Mouse (Mus musculus) forebrain, postnatal 0 days (tissue): ENCODE measurements around the gene Psma7. TPM values are rescaled to one million over a fixed set of nuclear protein-coding genes. Genes with fewer than 3 reads are reported as not detected.
A peak's percentile ranks its signal among the peaks of the same experiment; 100 is the strongest.

ENCODE experiments used
- ATAC-seq: fragments of 200-750 bp; cut with Nextera tagmentation; 2 replicates; pipeline ENCODE4 v1.8.0; 2017; ENCODE audit warnings: mild to moderate bottlenecking, moderate library complexity
- DNase-seq: peaks from one replicate; pipeline ENCODE4 v3.0.0-alpha.2; 2015
- H3K27ac ChIP-seq: fragments of 300-500 bp; sonication (generic); 2 replicates; pipeline ENCODE4 v1.5.1; 2014; ENCODE audit warnings: low read depth, mild to moderate bottlenecking, antibody characterized with exemption, low read length, moderate library complexity, mixed read lengths
- H3K27me3 ChIP-seq: fragments of 300-500 bp; sonication (generic); 2 replicates; pipeline ENCODE4 v1.6.1; 2014; ENCODE audit warnings: mild to moderate bottlenecking, low read length, mixed read lengths; ENCODE audit not compliant: insufficient read depth
- H3K36me3 ChIP-seq: fragments of 300-500 bp; sonication (generic); 2 replicates; pipeline ENCODE4 v1.6.1; 2014; ENCODE audit warnings: mild to moderate bottlenecking, moderate library complexity; ENCODE audit not compliant: insufficient read depth
- H3K4me1 ChIP-seq: fragments of 300-500 bp; sonication (generic); 2 replicates; pipeline ENCODE4 v1.6.1; 2014; ENCODE audit warnings: antibody characterized with exemption; ENCODE audit not compliant: insufficient read depth
- H3K4me2 ChIP-seq: fragments of 300-500 bp; sonication (generic); 2 replicates; pipeline ENCODE4 v1.6.1; 2014; ENCODE audit warnings: low read depth, mild to moderate bottlenecking, moderate library complexity
- H3K4me3 ChIP-seq: fragments of 300-500 bp; sonication (generic); 2 replicates; pipeline ENCODE4 v1.5.1; 2014; ENCODE audit warnings: low read depth, low read length, mixed read lengths
- H3K9ac ChIP-seq: fragments of 300-500 bp; sonication (generic); 2 replicates; pipeline ENCODE4 v1.6.1; 2014; ENCODE audit warnings: mild to moderate bottlenecking
- H3K9me3 ChIP-seq: fragments of 300-500 bp; sonication (generic); 2 replicates; pipeline ENCODE4 v1.6.1; 2016; ENCODE audit warnings: low read length
- CTCF ChIP-seq: sonication (generic); IDR thresholded peaks from 2 replicates; pipeline ENCODE4 v1.5.1; 2016; ENCODE audit warnings: antibody characterized with exemption, control low read depth, low read depth
- WGBS: fragments of 180-500 bp; shearing (Covaris S2); extraction: QIAGEN DNeasy Blood & Tissue Kit; methylation state at CpG from one replicate; pipeline ENCODE4 v1.1.7; 2014; 5-methylcytosine and 5-hydroxymethylcytosine counted together
- polyA plus RNA-seq: library from polyadenylated mRNA; unstranded; fragments of >200 nt; fragmentation: Nextera tagmentation; extraction: Ambion mirVana; gene quantifications from 2 replicates; pipeline ENCODE4 v1.2.1, GENCODE M21; 2015
- total RNA-seq: library from RNA; depleted of rRNA; stranded (reverse); fragments of >200 nt; gene quantifications from 2 replicates; pipeline ENCODE4 v1.2.3, GENCODE M21; 2014

Gene Psma7
- total and polyA plus RNA-seq, 2 experiments from 2014 or later: 301 to 581 TPM

DNA sequence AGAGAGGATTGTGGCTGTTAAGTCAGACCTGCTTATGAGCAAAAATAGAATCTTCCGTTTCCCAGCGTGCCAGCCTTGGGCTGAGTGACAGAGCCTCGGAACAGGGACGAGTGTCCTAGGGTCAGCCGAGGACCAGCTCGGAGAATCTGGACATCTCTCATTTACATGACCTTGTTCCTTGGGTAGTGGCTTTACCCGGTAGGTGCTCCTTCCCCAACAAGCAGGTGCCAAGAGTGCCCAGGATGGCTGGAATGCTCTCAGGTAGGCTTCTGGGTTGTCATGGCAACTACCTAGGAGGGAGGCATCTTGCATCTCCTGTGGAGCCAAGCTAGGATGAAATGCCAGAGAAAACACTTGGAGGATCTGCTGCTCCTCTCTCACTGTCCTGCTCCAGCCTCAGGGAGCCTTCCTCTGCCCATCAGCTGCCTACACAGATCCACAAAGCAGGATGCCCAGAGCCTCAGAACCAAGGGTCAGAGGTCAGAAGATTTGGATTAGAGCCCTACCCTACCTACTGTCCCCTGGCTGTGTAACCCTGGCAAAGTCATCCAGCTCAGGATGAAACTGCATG is 22.1 kb downstream of the Psma7 start:
- no peaks in the 10 kb centered on the region for H3K36me3 ChIP-seq
- H3K4me2 ChIP-seq: no peak overlapping the region
- DNase-seq (peak; percentile 47), ATAC-seq (no peak)
- H3K27ac ChIP-seq: 0 out of 2 replicates have a peak overlapping the region, but pooled peaks have one; percentile 5
- peaks cover 13% of the 10 kb centered on the region for H3K27me3 ChIP-seq
- TF ChIP-seq CTCF: no peak
- H3K9ac ChIP-seq: no peak overlapping the region
- no peak overlapping the region for H3K4me3 ChIP-seq
- H3K9me3 ChIP-seq: no peaks in the 10 kb centered on the region
- 70% methylated on average over 7 of the region's 7 CpGs for WGBS
- no peaks in the 10 kb centered on the region for H3K4me1 ChIP-seq

DNA sequence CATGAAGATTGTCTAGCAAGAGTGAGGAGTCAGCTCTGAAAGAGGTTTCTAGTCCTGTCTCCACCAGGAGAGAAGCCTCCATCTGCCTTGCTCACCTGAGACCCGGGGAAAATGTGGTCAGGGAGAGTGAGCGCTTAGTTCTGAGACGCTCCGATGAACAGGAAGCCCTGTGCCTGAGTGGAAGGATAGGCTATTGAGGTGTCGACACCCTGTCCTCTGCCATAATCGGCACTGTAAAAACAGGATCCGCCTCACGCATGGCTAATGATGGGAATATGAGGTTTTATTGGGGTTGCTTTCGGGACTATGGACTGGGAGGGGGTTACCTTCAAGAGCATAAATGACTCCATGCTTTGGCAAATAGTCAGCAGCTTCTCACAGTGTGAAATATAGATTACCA is 23.7 kb downstream of the Psma7 start:
- Histone ChIP-seq H3K4me1 (no peaks in the 10 kb centered on the region), H3K4me2 (no peak overlapping the region), H3K4me3 (no peak overlapping the region), H3K9ac (no peak overlapping the region), H3K27me3 (peaks cover 13% of the 10 kb centered on the region), H3K36me3 (no peaks in the 10 kb centered on the region), H3K27ac (no peak overlapping the region), H3K9me3 (no peaks in the 10 kb centered on the region)
- no peak for ATAC-seq
- no peak for TF ChIP-seq CTCF
- DNase-seq: no peak
- 81% methylated on average over 9 of the region's 9 CpGs for WGBS

DNA sequence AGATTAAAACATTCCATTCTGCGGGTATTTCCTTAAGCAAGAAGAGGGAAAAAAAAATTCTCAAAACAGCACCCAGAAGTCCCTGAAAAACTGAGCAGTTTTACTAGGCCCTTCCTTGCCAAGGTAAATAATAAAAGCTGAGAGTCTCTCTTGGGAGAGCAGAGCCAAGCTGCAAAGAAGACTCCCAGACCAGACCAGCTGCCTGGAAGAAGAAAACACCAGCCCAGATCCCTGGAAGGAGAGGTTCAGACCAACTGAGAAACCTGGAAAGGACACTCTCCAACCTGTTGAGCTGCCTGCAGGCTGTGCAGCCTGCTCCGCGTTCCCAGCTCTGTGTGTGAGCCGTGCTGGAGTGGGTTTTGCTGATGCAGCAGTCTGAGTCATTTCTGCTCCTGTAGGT is 24.6 kb downstream of the Psma7 start:
- Histone ChIP-seq H3K4me2 (no peak overlapping the region), H3K4me3 (no peak overlapping the region), H3K9me3 (no peaks in the 10 kb centered on the region), H3K27me3 (peaks cover 9% of the 10 kb centered on the region), H3K36me3 (no peaks in the 10 kb centered on the region), H3K27ac (no peak overlapping the region), H3K4me1 (no peaks in the 10 kb centered on the region), H3K9ac (no peak overlapping the region)
- no peak for TF ChIP-seq CTCF
- 68% methylated on average over 4 of the region's 4 CpGs for WGBS
- DNase-seq (no peak), ATAC-seq (no peak)

DNA sequence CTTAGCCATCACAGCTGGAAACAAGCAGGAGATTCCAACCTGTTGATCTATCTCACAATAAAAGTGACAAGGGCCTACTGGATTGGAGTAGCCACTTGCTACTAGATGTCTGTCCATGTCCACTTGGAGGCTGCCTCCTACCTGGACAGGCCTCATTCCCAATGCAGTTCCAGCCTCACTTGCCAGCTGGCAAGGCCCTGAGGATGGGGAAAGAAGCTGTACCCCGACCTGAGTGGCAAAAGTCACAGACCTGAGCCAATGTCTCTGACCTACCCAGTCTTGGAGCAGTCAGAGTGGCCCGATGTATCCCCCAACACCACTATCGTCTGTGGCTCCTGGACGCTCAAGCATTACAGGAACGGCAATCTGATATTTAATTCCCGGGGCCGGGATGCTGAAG is 28.5 kb downstream of the Psma7 start:
- H3K36me3 ChIP-seq: no peaks in the 10 kb centered on the region
- TF ChIP-seq CTCF: no peak
- 94% methylated on average over 7 of the region's 7 CpGs for WGBS
- no peak overlapping the region for H3K4me2 ChIP-seq
- no peak overlapping the region for H3K9ac ChIP-seq
- H3K4me3 ChIP-seq: no peak overlapping the region
- H3K27me3 ChIP-seq: no peaks in the 10 kb centered on the region
- no peaks in the 10 kb centered on the region for H3K9me3 ChIP-seq
- no peak overlapping the region for H3K27ac ChIP-seq
- no peaks in the 10 kb centered on the region for H3K4me1 ChIP-seq
- ATAC-seq (no peak), DNase-seq (no peak)

DNA sequence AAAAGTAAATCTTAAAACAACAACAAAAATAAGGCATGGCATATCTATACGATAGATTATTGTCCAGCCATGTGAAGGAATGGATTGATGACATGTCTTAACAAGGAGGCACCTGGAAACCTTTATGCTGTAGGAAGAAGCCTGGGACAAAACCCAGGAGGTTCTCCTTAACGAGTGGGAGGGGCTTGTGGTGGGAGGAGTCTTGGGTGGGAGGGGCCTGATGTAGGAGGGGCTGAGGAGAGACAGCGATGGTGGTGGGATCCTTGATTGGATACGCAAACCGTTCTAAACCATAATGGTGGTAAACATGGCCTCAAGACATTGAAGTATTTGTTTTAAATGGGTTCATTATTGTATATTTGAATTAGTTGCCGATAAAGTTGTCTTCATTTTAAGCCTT is 30.9 kb downstream of the Psma7 start:
- H3K4me1 ChIP-seq: no peaks in the 10 kb centered on the region
- H3K27ac ChIP-seq: no peak overlapping the region
- 86% methylated on average over 6 of the region's 6 CpGs for WGBS
- H3K9me3 ChIP-seq: no peaks in the 10 kb centered on the region
- TF ChIP-seq CTCF: no peak
- H3K9ac ChIP-seq: no peak overlapping the region
- H3K36me3 ChIP-seq: no peaks in the 10 kb centered on the region
- H3K4me2 ChIP-seq: no peak overlapping the region
- DNase-seq: no peak
- H3K27me3 ChIP-seq: no peaks in the 10 kb centered on the region
- no peak overlapping the region for H3K4me3 ChIP-seq
- ATAC-seq: no peak

DNA sequence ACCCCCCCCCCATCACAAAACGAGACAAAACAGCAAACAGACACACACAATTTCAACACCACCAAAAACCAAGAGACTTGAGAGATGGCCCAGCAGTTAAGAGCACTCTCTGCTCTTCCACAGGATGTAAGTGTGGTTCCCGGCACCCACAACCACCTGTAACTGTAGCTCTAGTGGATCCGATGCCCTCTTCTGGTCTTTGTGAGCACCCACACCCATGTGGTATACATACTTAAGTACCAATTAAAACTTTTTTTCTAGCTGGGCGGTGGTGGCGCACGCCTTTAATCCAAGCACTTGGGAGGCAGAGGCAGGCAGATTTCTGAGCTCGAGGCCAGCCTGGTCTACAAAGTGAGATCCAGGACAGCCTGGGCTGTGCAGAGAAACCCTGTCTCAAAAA is 31.5 kb downstream of the Psma7 start:
- no peak overlapping the region for H3K27ac ChIP-seq
- H3K4me1 ChIP-seq: no peaks in the 10 kb centered on the region
- H3K9me3 ChIP-seq: no peaks in the 10 kb centered on the region
- H3K4me2 ChIP-seq: no peak overlapping the region
- no peaks in the 10 kb centered on the region for H3K36me3 ChIP-seq
- TF ChIP-seq CTCF: no peak
- DNase-seq (no peak), ATAC-seq (no peak)
- H3K9ac ChIP-seq: no peak overlapping the region
- no peaks in the 10 kb centered on the region for H3K27me3 ChIP-seq
- WGBS: 92% methylated on average over 7 of the region's 7 CpGs
- no peak overlapping the region for H3K4me3 ChIP-seq

DNA sequence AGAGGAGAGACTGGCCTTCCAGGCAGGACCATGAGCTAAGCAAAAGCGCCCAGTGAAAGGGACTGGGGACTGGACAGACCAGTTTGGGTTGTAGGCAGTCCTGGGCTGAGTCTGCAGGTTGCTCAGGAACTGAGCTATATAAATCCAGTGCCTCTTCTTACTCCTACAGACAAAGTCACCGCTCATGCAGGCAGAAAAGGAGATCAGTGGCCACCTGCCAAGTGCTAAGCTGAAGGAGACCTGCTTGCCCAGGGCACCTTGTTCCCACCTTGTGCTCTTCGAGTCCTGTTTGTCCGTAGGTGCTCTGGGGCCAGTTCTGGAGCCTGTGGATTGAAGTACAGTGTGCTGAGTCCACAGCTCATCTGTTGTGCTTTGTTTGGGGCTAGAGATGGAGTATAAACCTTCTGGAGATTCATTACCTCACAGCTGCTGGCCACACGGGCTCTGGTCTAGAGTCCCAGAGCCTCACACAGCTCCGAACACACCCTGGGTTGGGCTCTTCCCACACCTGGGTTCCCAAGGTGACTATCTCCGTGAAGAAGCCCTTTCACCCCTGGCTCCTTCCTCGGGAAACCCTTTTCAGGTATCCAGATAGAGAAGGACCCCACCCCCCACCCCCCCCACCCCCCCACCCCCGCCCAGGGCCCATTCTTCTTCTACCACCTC is 35.7 kb downstream of the Psma7 start:
- Histone ChIP-seq H3K4me1 (no peaks in the 10 kb centered on the region), H3K27me3 (no peaks in the 10 kb centered on the region), H3K36me3 (no peaks in the 10 kb centered on the region), H3K4me2 (no peak overlapping the region), H3K27ac (no peak overlapping the region), H3K9me3 (no peaks in the 10 kb centered on the region), H3K4me3 (no peak overlapping the region), H3K9ac (no peak overlapping the region)
- no peak for TF ChIP-seq CTCF
- ATAC-seq: no peak
- 41% methylated on average over 9 of the region's 9 CpGs for WGBS
- DNase-seq: no peak
